12 mouse cellular contexts compared by ENCODE assay signal in the genomic region with DNA sequence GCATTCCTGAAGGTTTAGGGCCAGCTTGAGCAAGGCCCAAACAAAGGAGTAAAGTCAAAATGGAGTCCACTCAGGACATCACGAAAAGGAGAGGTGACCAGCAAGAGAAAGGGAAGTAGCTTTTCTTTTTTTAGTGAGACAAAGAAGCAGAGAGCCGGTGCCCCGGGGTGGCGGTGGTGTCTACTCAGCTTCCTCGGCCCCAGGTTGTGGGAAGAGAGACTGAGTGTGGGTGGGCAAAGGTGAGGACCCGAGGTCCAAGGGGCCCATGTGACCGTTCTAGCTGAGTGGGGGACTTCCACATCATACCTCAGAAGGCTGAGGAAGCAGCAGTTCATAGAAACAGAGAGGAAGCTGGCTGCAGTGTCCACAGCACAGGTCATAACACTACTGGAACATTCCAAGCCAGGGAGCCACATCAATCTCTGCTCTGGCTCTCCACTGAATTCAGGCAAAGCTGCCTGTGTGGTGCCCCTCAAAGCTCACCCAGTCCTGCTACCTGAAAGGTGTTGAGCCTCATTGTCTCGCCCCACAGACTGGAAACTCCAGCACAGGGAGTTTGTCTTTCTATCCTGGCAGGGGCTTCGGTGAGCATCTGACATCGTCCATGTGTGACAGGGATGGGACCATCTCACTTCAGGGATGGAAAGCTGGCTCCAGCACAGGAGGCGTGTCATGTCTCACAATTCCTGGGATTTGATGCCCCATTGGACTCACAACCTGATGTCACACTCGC. TPM values are rescaled to one million over a fixed set of nuclear protein-coding genes. Genes with fewer than 3 reads are reported as not detected.
DNase-seq lines count a peak whose midpoint lies in the region; ATAC-seq and TF ChIP-seq lines count a peak whose summit lies in the region.
"Had no signal": no experiment of that assay in that cellular context is flagged by ENCODE, and none has a peak within 500 bp of the region (broad histone marks: within the 10 kb centered on the region; RNA-seq: fewer than 3 reads in every experiment).

No protein-coding gene starts in this region.

- H3K4me3 ChIP-seq in heart, embryonic 16.5 days (ENCODE audit: low read length), result no peak overlapping the region
- H3K4me3 ChIP-seq in midbrain, postnatal 0 days (ENCODE audit: low read depth, low read length), result no peak overlapping the region
- no peak overlapping the region for H3K4me3 ChIP-seq in midbrain, embryonic 16.5 days (ENCODE audit: low read depth, low read length)
- no peak overlapping the region for H3K4me3 ChIP-seq in intestine, embryonic 15.5 days (replicated peaks)
- H3K4me3 ChIP-seq in stomach, embryonic 14.5 days (ENCODE audit: low read depth, low read length), result no peak overlapping the region
- H3K4me3 ChIP-seq: hindbrain, embryonic 10.5 days; limb, embryonic 13.5 days; megakaryocyte, embryonic 14.5 days had no signal

- DNase-seq in heart, postnatal 25 days (ENCODE audit: low spot score), result no peak
- DNase-seq in midbrain, postnatal 0 days (ENCODE audit: low spot score), result no peak
- DNase-seq in ovary, postnatal 36 days (ENCODE audit: low spot score), result no peak
- DNase-seq: gastrocnemius, postnatal 14 days had no signal

- H3K9ac ChIP-seq in heart, embryonic 16.5 days (ENCODE audit: low read length), result no peak overlapping the region
- H3K9ac ChIP-seq in midbrain, postnatal 0 days (replicated peaks; ENCODE audit: low read length, poor library complexity, severe bottlenecking), result no peak overlapping the region
- no peak overlapping the region for H3K9ac ChIP-seq in midbrain, embryonic 16.5 days (ENCODE audit: low read depth, low read length)
- no peak overlapping the region for H3K9ac ChIP-seq in intestine, embryonic 15.5 days
- H3K9ac ChIP-seq in stomach, embryonic 14.5 days (replicated peaks; ENCODE audit: low read depth, low read length), result no peak overlapping the region
- H3K9ac ChIP-seq: limb, embryonic 13.5 days had no signal

- peaks cover 10% of the 10 kb centered on the region for H3K27me3 ChIP-seq in heart, embryonic 16.5 days (ENCODE audit: control insufficient read depth, insufficient read depth, low read length)
- peaks cover 22% of the 10 kb centered on the region for H3K27me3 ChIP-seq in midbrain, postnatal 0 days (ENCODE audit: insufficient read depth, low read length)
- H3K27me3 ChIP-seq in midbrain, embryonic 16.5 days (ENCODE audit: control insufficient read depth, insufficient read depth, low read depth, low read length), result peaks cover 11% of the 10 kb centered on the region
- peaks cover 18% of the 10 kb centered on the region for H3K27me3 ChIP-seq in intestine, embryonic 15.5 days (replicated peaks)
- H3K27me3 ChIP-seq in stomach, embryonic 14.5 days (ENCODE audit: control insufficient read depth, insufficient read depth, low read length), result peaks cover 12% of the 10 kb centered on the region

- WGBS in heart, embryonic 16.5 days, result 75% methylated on average over 12 of the region's 12 CpGs
- WGBS in midbrain, postnatal 0 days, result 77% methylated on average over 12 of the region's 12 CpGs
- WGBS in midbrain, embryonic 16.5 days, result 78% methylated on average over 12 of the region's 12 CpGs
- 66% methylated on average over 12 of the region's 12 CpGs for WGBS in intestine, embryonic 15.5 days
- WGBS in stomach, embryonic 14.5 days, result 63% methylated on average over 12 of the region's 12 CpGs

- no peak for TF ChIP-seq CTCF in midbrain, postnatal 0 days (IDR thresholded peaks at IDR 0.05)

- no peak for ATAC-seq in heart, embryonic 16.5 days (replicated peaks; ENCODE audit: extremely low read depth, insufficient read depth, low FRiP score)
- ATAC-seq in midbrain, postnatal 0 days (ENCODE audit: low FRiP score), result no peak
- ATAC-seq in midbrain, embryonic 16.5 days, result no peak
- no peak for ATAC-seq in intestine, embryonic 15.5 days
- no peak for ATAC-seq in stomach, embryonic 14.5 days (ENCODE audit: insufficient number of reproducible peaks, insufficient read depth, low FRiP score, low read depth)
- no peak for ATAC-seq in megakaryocyte-erythroid progenitor cell, adult 5-6 weeks (replicated peaks; ENCODE audit: low FRiP score, low TSS enrichment, poor library complexity, severe bottlenecking)

- no peak overlapping the region for H3K4me2 ChIP-seq in heart, embryonic 16.5 days (ENCODE audit: low read depth, low read length)
- no peak overlapping the region for H3K4me2 ChIP-seq in midbrain, postnatal 0 days (ENCODE audit: low read depth, low read length, poor library complexity, severe bottlenecking)
- no peak overlapping the region for H3K4me2 ChIP-seq in midbrain, embryonic 16.5 days (ENCODE audit: low read length)
- H3K4me2 ChIP-seq in intestine, embryonic 15.5 days (replicated peaks), result no peak overlapping the region
- H3K4me2 ChIP-seq in stomach, embryonic 14.5 days (replicated peaks; ENCODE audit: low read depth, low read length), result no peak overlapping the region
- H3K4me2 ChIP-seq: limb, embryonic 13.5 days had no signal

- no peaks in the 10 kb centered on the region for H3K36me3 ChIP-seq in heart, embryonic 16.5 days (ENCODE audit: control insufficient read depth, insufficient read depth)
- H3K36me3 ChIP-seq in midbrain, postnatal 0 days (ENCODE audit: insufficient read depth, low read length), result no peaks in the 10 kb centered on the region
- H3K36me3 ChIP-seq in midbrain, embryonic 16.5 days (ENCODE audit: control insufficient read depth, insufficient read depth, low read length), result no peaks in the 10 kb centered on the region
- no peaks in the 10 kb centered on the region for H3K36me3 ChIP-seq in intestine, embryonic 15.5 days
- no peaks in the 10 kb centered on the region for H3K36me3 ChIP-seq in stomach, embryonic 14.5 days (ENCODE audit: control insufficient read depth, insufficient read depth, low read length)
- H3K36me3 ChIP-seq: hindbrain, embryonic 10.5 days; limb, embryonic 13.5 days had no signal

- peak overlapping the region; percentile 36; the same call in 1 of the 2 replicates for H3K27ac ChIP-seq in heart, embryonic 16.5 days (ENCODE audit: low read length)
- H3K27ac ChIP-seq in midbrain, postnatal 0 days (ENCODE audit: low read depth, low read length), result 0 out of 2 replicates have a peak overlapping the region, but pooled peaks have one; percentile 18
- H3K27ac ChIP-seq in midbrain, embryonic 16.5 days (ENCODE audit: low read length), result no peak overlapping the region
- peak overlapping the region; percentile 28; the same call in 1 of the 2 replicates for H3K27ac ChIP-seq in intestine, embryonic 15.5 days
- H3K27ac ChIP-seq in stomach, embryonic 14.5 days (ENCODE audit: low read length), result peak overlapping the region; percentile 33; the same call in 1 of the 2 replicates
- H3K27ac ChIP-seq: limb, embryonic 13.5 days had no signal

- H3K4me1 ChIP-seq in heart, embryonic 16.5 days (ENCODE audit: control insufficient read depth, insufficient read depth, low read length), result peaks cover 20% of the 10 kb centered on the region
- 0 out of 2 replicates have a peak, but pooled peaks cover 8% of the 10 kb centered on the region for H3K4me1 ChIP-seq in midbrain, postnatal 0 days (ENCODE audit: insufficient read depth, low read length)
- peaks cover 10% of the 10 kb centered on the region for H3K4me1 ChIP-seq in midbrain, embryonic 16.5 days (ENCODE audit: control insufficient read depth, insufficient read depth, low read length)
- H3K4me1 ChIP-seq in intestine, embryonic 15.5 days (replicated peaks), result peaks cover 33% of the 10 kb centered on the region
- H3K4me1 ChIP-seq in stomach, embryonic 14.5 days (ENCODE audit: control insufficient read depth, insufficient read depth, low read length), result peaks cover 27% of the 10 kb centered on the region

- H3K9me3 ChIP-seq in heart, embryonic 16.5 days (replicated peaks; ENCODE audit: control insufficient read depth, low read length), result peaks cover 4% of the 10 kb centered on the region; the same call in 1 of the 2 replicates
- no peaks in the 10 kb centered on the region for H3K9me3 ChIP-seq in midbrain, postnatal 0 days (ENCODE audit: low read length)
- no peaks in the 10 kb centered on the region for H3K9me3 ChIP-seq in midbrain, embryonic 16.5 days (replicated peaks; ENCODE audit: control insufficient read depth, low read length, poor library complexity, severe bottlenecking)
- H3K9me3 ChIP-seq in intestine, embryonic 15.5 days, result no peaks in the 10 kb centered on the region
- H3K9me3 ChIP-seq in stomach, embryonic 14.5 days (ENCODE audit: control insufficient read depth, low read depth, low read length), result no peaks in the 10 kb centered on the region

- intact Hi-C loops in heart, postnatal 25 days (cut with DNase I), result no loop called here

RNA-seq across cellular contexts. Expression of a gene that starts 3.0 kb away (rescaled TPM):
- polyA plus RNA-seq in heart, embryonic 16.5 days (2015; fragmentation: Nextera tagmentation; extraction: Ambion mirVana), result 5.4 and 5.7 TPM in 2 replicates
- 1 to 10 TPM; 2.7 to 4.2 TPM for total RNA-seq in heart, postnatal 25 days (2021)
- 3.2 and 3.5 TPM in 2 replicates for total RNA-seq in midbrain, postnatal 0 days (2014; rRNA removed)
- 1.7 and 2.0 TPM in 2 replicates for polyA plus RNA-seq in midbrain, postnatal 0 days (2015; fragmentation: Nextera tagmentation; extraction: Ambion mirVana)
- 1.5 and 1.7 TPM in 2 replicates for polyA plus RNA-seq in midbrain, embryonic 16.5 days (2015; fragmentation: Nextera tagmentation; extraction: Ambion mirVana)
- polyA plus RNA-seq in intestine, embryonic 15.5 days (2015; fragmentation: Nextera tagmentation; extraction: Ambion mirVana), result 6.7 and 7.1 TPM in 2 replicates
- 6.4 and 7.2 TPM in 2 replicates for polyA plus RNA-seq in stomach, embryonic 14.5 days (2014; fragmentation: Nextera tagmentation; extraction: Ambion mirVana)
- total RNA-seq in megakaryocyte-erythroid progenitor cell, adult 5-6 weeks (2014; fragmentation: Nextera tagmentation), result 0.59 and 1.1 TPM in 2 replicates
- 0.99 and 5.9 TPM in 2 replicates for total RNA-seq in megakaryocyte-erythroid progenitor cell, adult 5-6 weeks (2017)

RNA-seq across cellular contexts. Expression of a gene that starts 15.7 kb away (rescaled TPM):
- polyA plus RNA-seq in heart, embryonic 16.5 days (2015; fragmentation: Nextera tagmentation; extraction: Ambion mirVana), result 9.2 and 9.5 TPM in 2 replicates
- 1 to 10 TPM; 4.4 to 4.6 TPM for total RNA-seq in heart, postnatal 25 days (2021)
- 16.3 and 27.0 TPM in 2 replicates for total RNA-seq in midbrain, postnatal 0 days (2014; rRNA removed)
- 8.9 and 9.0 TPM in 2 replicates for polyA plus RNA-seq in midbrain, postnatal 0 days (2015; fragmentation: Nextera tagmentation; extraction: Ambion mirVana)
- 14.1 and 16.7 TPM in 2 replicates for polyA plus RNA-seq in midbrain, embryonic 16.5 days (2015; fragmentation: Nextera tagmentation; extraction: Ambion mirVana)
- polyA plus RNA-seq in intestine, embryonic 15.5 days (2015; fragmentation: Nextera tagmentation; extraction: Ambion mirVana), result 13.7 and 15.5 TPM in 2 replicates
- 25.0 and 30.4 TPM in 2 replicates for polyA plus RNA-seq in stomach, embryonic 14.5 days (2014; fragmentation: Nextera tagmentation; extraction: Ambion mirVana)
- total RNA-seq in megakaryocyte-erythroid progenitor cell, adult 5-6 weeks (2014; fragmentation: Nextera tagmentation), result not detected in 2 replicates
- not detected in 2 replicates for total RNA-seq in megakaryocyte-erythroid progenitor cell, adult 5-6 weeks (2017)

RNA-seq across cellular contexts. Expression of a gene that starts 52.2 kb away (rescaled TPM):
- polyA plus RNA-seq in heart, embryonic 16.5 days (2015; fragmentation: Nextera tagmentation; extraction: Ambion mirVana), result not detected in 2 replicates
- not detected for total RNA-seq in heart, postnatal 25 days (2021)
- 2.6 TPM in 1 of 2 replicates, not detected in the other for total RNA-seq in midbrain, postnatal 0 days (2014; rRNA removed)
- polyA plus RNA-seq in midbrain, postnatal 0 days (2015; fragmentation: Nextera tagmentation; extraction: Ambion mirVana), result 0.32 and 0.72 TPM in 2 replicates
- polyA plus RNA-seq in midbrain, embryonic 16.5 days (2015; fragmentation: Nextera tagmentation; extraction: Ambion mirVana), result 0.41 and 0.45 TPM in 2 replicates
- 0.24 TPM in 1 of 2 replicates, not detected in the other for polyA plus RNA-seq in intestine, embryonic 15.5 days (2015; fragmentation: Nextera tagmentation; extraction: Ambion mirVana)
- 0.64 TPM in 1 of 2 replicates, not detected in the other for polyA plus RNA-seq in stomach, embryonic 14.5 days (2014; fragmentation: Nextera tagmentation; extraction: Ambion mirVana)
- total RNA-seq in megakaryocyte-erythroid progenitor cell, adult 5-6 weeks (2014; fragmentation: Nextera tagmentation), result not detected in 2 replicates
- total RNA-seq in megakaryocyte-erythroid progenitor cell, adult 5-6 weeks (2017), result not detected in 2 replicates
- total RNA-seq: gastrocnemius, postnatal 14 days had no signal
- polyA plus RNA-seq: hindbrain, embryonic 10.5 days; limb, embryonic 13.5 days had no signal

RNA-seq across cellular contexts. Expression of a gene that starts 55.9 kb away (rescaled TPM):
- 197 and 199 TPM in 2 replicates for polyA plus RNA-seq in heart, embryonic 16.5 days (2015; fragmentation: Nextera tagmentation; extraction: Ambion mirVana)
- total RNA-seq in heart, postnatal 25 days (2021), result 100 to 1,000 TPM in 1 of 2 experiments, 10 to 100 TPM in 1; 99.3 to 109 TPM
- total RNA-seq in midbrain, postnatal 0 days (2014; rRNA removed), result 262 and 302 TPM in 2 replicates
- polyA plus RNA-seq in midbrain, postnatal 0 days (2015; fragmentation: Nextera tagmentation; extraction: Ambion mirVana), result 361 and 388 TPM in 2 replicates
- 311 and 340 TPM in 2 replicates for polyA plus RNA-seq in midbrain, embryonic 16.5 days (2015; fragmentation: Nextera tagmentation; extraction: Ambion mirVana)
- polyA plus RNA-seq in intestine, embryonic 15.5 days (2015; fragmentation: Nextera tagmentation; extraction: Ambion mirVana), result 294 and 331 TPM in 2 replicates
- polyA plus RNA-seq in stomach, embryonic 14.5 days (2014; fragmentation: Nextera tagmentation; extraction: Ambion mirVana), result 235 and 266 TPM in 2 replicates
- total RNA-seq in megakaryocyte-erythroid progenitor cell, adult 5-6 weeks (2014; fragmentation: Nextera tagmentation), result 168 and 176 TPM in 2 replicates
- total RNA-seq in megakaryocyte-erythroid progenitor cell, adult 5-6 weeks (2017), result 167 and 198 TPM in 2 replicates
